Mouse (Mus musculus) testis, postnatal 14 days (tissue): Measurements from ENCODE around the gene Clec10a.

ENCODE experiments used
- DNase-seq: peaks from one replicate; pipeline ENCODE4 v3.0.0; 2021; ENCODE audit warnings: low spot score

Gene Clec10a

GRCm38 (mm10) chr11:70218039-70218438, 62.0 kb downstream of the Clec10a start:
- no peak for DNase-seq

- DNase-seq = no peak
Measured at GRCm38 (mm10) chr11:70218741-70219470, 62.9 kb downstream of the Clec10a start.

GRCm38 (mm10) chr11:70219873-70220272, 63.9 kb downstream of the Clec10a start:
- DNase-seq = no peak

- no peak for DNase-seq
Measured at GRCm38 (mm10) chr11:70220323-70220722, 64.3 kb downstream of the Clec10a start.
